Mouse (Mus musculus) E14TG2a.4 (cell line): Measurements from ENCODE around the gene Sh3bp5.

Experiments
- CTCF ChIP-seq: conservative IDR thresholded peaks from 2 replicates; pipeline ENCODE4 v1.5.1; 2014; ENCODE audit warnings: low read length
- NANOG ChIP-seq: IDR thresholded peaks from 2 replicates; pipeline ENCODE4 v1.6.1; 2014; ENCODE audit warnings: borderline replicate concordance, low read length, mixed read lengths
- POU5F1 ChIP-seq: IDR thresholded peaks from 2 replicates; pipeline ENCODE4 v1.6.1; 2014; ENCODE audit warnings: low read length, borderline replicate concordance

DNA sequence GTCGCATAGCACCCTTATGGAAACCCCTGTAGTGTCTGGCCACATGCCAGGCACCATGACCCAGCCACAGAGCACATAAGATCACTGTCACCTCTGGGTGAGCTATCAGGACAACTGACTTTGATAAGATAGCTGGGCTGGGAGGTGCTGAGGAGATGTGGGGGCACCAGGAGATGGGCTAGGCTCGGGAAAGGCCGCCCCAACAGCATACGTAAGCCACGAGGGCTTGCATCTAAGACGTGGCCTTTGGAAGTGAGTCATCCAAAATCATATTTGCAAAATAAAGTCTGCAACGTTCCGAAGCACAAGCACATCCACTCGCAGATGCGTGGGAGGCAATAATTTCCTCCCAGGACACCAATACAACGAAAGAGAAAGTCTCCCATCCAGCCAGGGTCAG, 35.0 kb downstream of the Sh3bp5 start:
- TF ChIP-seq CTCF (no peak), NANOG (no peak), POU5F1 (no peak)
